Mouse (Mus musculus) heart, embryonic 15.5 days (tissue): ENCODE results near the gene Txnrd1. TPM values are rescaled to one million over a fixed set of nuclear protein-coding genes. Genes with fewer than 3 reads are reported as not detected.

ENCODE experiments used
- ATAC-seq: fragments of 200-750 bp; cut with Nextera tagmentation; replicated peaks from 2 replicates; pipeline ENCODE4 v1.8.0; 2017; ENCODE audit warnings: low read depth, moderate TSS enrichment; ENCODE audit not compliant: insufficient number of reproducible peaks, insufficient read depth, low FRiP score
- H3K27ac ChIP-seq: fragments of 300-500 bp; sonication (generic); 2 replicates; pipeline ENCODE4 v1.5.1; 2015; ENCODE audit warnings: mild to moderate bottlenecking, inconsistent platforms
- H3K27me3 ChIP-seq: fragments of 300-500 bp; sonication (generic); 2 replicates; pipeline ENCODE4 v1.6.1; 2015; ENCODE audit warnings: inconsistent platforms
- H3K36me3 ChIP-seq: fragments of 300-500 bp; sonication (generic); 2 replicates; pipeline ENCODE4 v1.6.1; 2015; ENCODE audit warnings: mild to moderate bottlenecking, inconsistent platforms
- H3K4me1 ChIP-seq: fragments of 300-500 bp; sonication (generic); replicated peaks from 2 replicates; pipeline ENCODE4 v1.6.1; 2015; ENCODE audit warnings: inconsistent platforms
- H3K4me2 ChIP-seq: fragments of 300-500 bp; sonication (generic); 2 replicates; pipeline ENCODE4 v1.6.1; 2015; ENCODE audit warnings: inconsistent platforms, mild to moderate bottlenecking, moderate library complexity
- H3K4me3 ChIP-seq: fragments of 300-500 bp; sonication (generic); 2 replicates; pipeline ENCODE4 v1.5.1; 2015; ENCODE audit warnings: mild to moderate bottlenecking, inconsistent platforms
- H3K9ac ChIP-seq: fragments of 300-500 bp; sonication (generic); 2 replicates; pipeline ENCODE4 v1.6.1; 2015; ENCODE audit warnings: mild to moderate bottlenecking, inconsistent platforms
- H3K9me3 ChIP-seq: fragments of 300-500 bp; sonication (generic); replicated peaks from 2 replicates; pipeline ENCODE4 v1.6.1; 2016; ENCODE audit warnings: inconsistent platforms
- WGBS: fragments of 180-500 bp; shearing (Covaris S2); methylation state at CpG from one replicate; pipeline ENCODE4 v1.1.7; 2015; ENCODE audit warnings: mixed read lengths; 5-methylcytosine and 5-hydroxymethylcytosine counted together
- polyA plus RNA-seq: library from polyadenylated mRNA; unstranded; fragments of >200 nt; fragmentation: Nextera tagmentation; extraction: Ambion mirVana; gene quantifications from 2 replicates; pipeline ENCODE4 v1.2.1, GENCODE M21; 2015

Txnrd1 gene
- polyA plus RNA-seq, 1 experiment from 2014 or later = 53.6 TPM

DNA sequence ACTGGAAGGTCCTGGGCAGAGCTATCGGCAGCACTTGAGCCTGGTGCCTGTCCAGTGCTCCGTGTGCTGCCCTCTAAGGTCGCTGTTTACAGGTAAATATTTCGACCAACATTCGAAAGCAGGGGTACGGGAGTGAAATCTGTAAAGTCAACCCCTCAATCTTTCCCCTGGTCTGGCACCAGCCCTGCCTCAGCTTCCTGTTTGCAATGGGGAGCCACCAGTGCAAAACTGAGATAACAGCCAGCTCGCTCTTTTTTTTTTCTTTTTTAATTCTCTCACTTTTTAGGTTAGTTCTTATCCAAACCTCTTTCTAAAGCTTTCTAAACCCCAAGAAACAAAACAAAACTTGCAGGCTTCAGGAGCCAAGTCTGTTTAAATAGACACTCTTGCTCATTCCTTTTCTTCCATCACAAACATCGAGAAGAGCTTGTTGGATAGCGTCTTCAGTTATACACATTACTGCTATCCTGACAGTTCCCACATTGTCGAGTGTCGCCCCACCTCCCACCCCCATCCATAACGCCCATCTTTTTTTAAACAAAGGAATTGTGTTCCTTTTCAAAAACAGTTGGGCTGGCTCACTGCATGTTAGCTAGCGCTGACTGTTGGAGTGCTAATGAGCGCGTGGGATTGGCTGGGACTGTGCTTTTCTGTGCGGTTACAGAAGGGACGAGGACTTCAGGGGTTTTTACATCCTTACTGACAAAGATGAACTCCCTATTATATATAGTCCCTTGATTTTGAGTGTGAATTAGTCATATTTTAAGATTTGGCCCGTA is 60.3 kb downstream of the Txnrd1 start:
- WGBS = 75% methylated on average over 18 of the region's 18 CpGs
- H3K36me3 ChIP-seq = peaks cover 49% of the 10 kb centered on the region
- H3K27ac ChIP-seq = no peak overlapping the region
- H3K9me3 ChIP-seq = no peaks in the 10 kb centered on the region
- no peak for ATAC-seq
- H3K9ac ChIP-seq = no peak overlapping the region
- no peak overlapping the region for H3K4me3 ChIP-seq
- no peaks in the 10 kb centered on the region for H3K27me3 ChIP-seq
- H3K4me2 ChIP-seq = no peak overlapping the region
- peaks cover 24% of the 10 kb centered on the region for H3K4me1 ChIP-seq

DNA sequence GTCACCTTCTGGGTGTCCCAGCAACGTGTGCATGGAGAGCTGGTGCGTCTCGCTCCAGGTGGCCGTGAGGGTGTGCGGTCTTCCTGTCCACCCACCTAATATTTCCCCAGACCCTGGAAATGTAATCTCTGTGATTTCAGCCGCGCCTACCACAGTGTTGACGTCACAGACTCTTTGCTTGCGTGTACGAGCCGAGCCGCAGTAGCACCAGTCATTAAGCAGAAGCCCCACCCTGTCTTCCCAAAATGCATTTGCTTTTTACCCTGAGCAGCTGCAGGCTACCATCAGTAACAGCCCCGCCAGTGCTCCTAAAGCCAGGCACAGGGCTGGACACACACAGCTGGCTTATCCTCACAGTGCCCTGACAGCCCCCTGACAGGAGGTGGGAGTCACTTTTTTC is 64.2 kb downstream of the Txnrd1 start:
- Histone ChIP-seq H3K4me3 (no peak overlapping the region), H3K4me2 (no peak overlapping the region), H3K27ac (no peak overlapping the region), H3K4me1 (peaks cover 21% of the 10 kb centered on the region), H3K9ac (no peak overlapping the region), H3K9me3 (no peaks in the 10 kb centered on the region), H3K36me3 (peaks cover 37% of the 10 kb centered on the region), H3K27me3 (no peaks in the 10 kb centered on the region)
- no peak for ATAC-seq
- 85% methylated on average over 13 of the region's 13 CpGs for WGBS

DNA sequence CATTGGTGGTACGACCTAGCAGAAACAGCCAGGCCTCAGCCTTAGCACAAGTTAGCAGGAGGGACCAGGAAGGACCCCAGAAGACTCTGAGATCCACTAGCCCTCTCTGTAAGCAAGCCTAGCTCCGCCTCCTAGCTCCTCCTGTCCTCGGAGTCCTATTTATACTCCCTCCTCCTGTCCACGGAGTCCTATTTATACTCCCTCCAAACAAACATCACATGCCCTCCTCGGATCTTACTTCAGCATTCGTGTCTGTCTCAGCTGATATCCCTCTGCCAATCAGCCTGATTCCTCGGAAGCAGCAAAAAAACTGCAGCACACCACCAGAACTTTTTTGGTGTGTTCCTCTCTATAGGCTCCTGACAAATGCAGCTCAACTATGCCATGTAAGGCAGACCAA is 65.1 kb downstream of the Txnrd1 start:
- peaks cover 31% of the 10 kb centered on the region for H3K36me3 ChIP-seq
- H3K9ac ChIP-seq = no peak overlapping the region
- peaks cover 27% of the 10 kb centered on the region for H3K4me1 ChIP-seq
- H3K9me3 ChIP-seq = no peaks in the 10 kb centered on the region
- H3K4me3 ChIP-seq = no peak overlapping the region
- peak; percentile 63 for ATAC-seq
- no peaks in the 10 kb centered on the region for H3K27me3 ChIP-seq
- WGBS = 32% methylated on average over 7 of the region's 7 CpGs
- H3K27ac ChIP-seq = peak overlapping the region; percentile 61
- 0 out of 2 replicates have a peak overlapping the region, but pooled peaks have one; percentile 33 for H3K4me2 ChIP-seq

DNA sequence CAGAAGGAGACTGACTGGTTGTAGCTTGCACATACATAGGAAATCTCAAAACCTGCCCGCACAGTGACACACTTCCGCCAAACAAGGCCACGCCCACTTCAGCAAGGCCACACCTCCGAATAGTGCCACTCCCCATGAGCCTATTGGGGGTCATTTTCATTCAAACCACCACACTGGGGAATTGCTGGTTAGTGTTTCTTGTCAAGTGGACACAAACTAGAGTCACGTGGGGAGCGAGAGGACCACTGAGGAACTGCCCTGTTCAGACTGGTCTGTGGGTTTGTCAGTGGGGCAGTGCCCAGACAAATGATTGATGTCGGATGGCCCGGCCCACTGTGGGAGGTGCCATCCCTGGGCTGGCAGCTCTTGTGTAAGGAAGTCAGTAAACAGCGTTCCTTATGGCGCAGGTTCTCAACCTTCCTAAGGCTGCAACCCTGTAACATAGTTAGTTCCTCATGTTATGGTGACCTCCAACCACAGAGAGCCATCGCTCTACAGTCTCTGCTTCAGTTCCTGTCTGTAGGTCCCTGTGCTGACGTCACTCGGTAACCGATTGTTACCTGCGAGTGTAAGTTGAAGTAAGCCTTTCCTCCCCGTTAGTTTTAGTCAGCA is 66.2 kb downstream of the Txnrd1 start:
- peaks cover 27% of the 10 kb centered on the region for H3K4me1 ChIP-seq
- ATAC-seq = no peak
- H3K4me3 ChIP-seq = no peak overlapping the region
- no peaks in the 10 kb centered on the region for H3K9me3 ChIP-seq
- no peak overlapping the region for H3K9ac ChIP-seq
- H3K4me2 ChIP-seq = 0 out of 2 replicates have a peak overlapping the region, but pooled peaks have one; percentile 5
- H3K27ac ChIP-seq = no peak overlapping the region
- no peaks in the 10 kb centered on the region for H3K27me3 ChIP-seq
- peaks cover 31% of the 10 kb centered on the region for H3K36me3 ChIP-seq
- 42% methylated on average over 16 of the region's 16 CpGs for WGBS

DNA sequence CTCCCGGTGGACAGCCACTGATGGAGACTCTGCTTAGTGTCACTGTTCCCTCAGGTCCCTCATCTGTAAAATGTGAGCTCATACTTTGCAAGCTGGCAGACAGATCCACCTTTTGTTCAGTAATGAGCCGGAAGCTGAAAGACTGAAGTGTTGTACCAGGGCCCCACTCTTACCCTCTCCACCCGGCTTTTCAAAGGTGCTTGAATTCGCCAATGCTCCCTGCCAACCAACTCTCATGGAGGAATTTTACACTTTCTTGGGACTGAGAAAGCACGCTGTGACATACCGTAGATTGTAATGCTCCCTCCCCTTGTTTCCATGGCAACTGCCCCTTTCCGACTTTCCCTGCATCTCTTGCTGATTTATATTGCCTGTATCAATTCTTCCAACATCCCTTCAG is 66.8 kb downstream of the Txnrd1 start:
- 35% methylated on average over 7 of the region's 7 CpGs for WGBS
- Histone ChIP-seq H3K4me3 (no peak overlapping the region), H3K36me3 (peaks cover 26% of the 10 kb centered on the region), H3K4me1 (peaks cover 27% of the 10 kb centered on the region), H3K9me3 (no peaks in the 10 kb centered on the region), H3K9ac (no peak overlapping the region), H3K27ac (no peak overlapping the region), H3K27me3 (no peaks in the 10 kb centered on the region), H3K4me2 (0 out of 2 replicates have a peak overlapping the region, but pooled peaks have one; percentile 5)
- ATAC-seq = no peak

DNA sequence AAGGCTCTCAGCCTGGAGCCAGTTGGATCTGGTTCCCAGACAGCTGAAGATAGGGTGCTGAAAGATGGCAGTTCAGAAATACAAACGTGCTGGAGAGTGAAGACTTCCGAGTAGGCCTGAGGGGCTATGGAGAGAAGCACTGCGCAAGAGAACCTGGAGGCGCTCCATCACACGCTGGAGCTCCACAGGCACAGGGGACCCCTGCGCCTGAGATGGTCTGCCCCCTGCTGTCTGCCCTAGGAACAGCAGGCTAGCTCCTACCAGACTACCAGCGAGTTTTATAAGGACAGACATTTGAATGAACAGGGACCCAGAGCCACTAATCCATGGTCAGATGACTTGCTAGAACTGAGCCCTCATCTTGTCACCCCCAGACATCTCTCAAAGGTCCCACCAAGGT is 67.7 kb downstream of the Txnrd1 start:
- peak; percentile 19; the same call in 1 of the 2 replicates for ATAC-seq
- no peak overlapping the region for H3K9ac ChIP-seq
- no peak overlapping the region for H3K4me2 ChIP-seq
- WGBS = 2% methylated on average over 7 of the region's 7 CpGs
- no peaks in the 10 kb centered on the region for H3K9me3 ChIP-seq
- H3K27ac ChIP-seq = no peak overlapping the region
- H3K27me3 ChIP-seq = no peaks in the 10 kb centered on the region; the same call in 1 of the 2 replicates
- H3K4me1 ChIP-seq = peaks cover 27% of the 10 kb centered on the region
- H3K4me3 ChIP-seq = no peak overlapping the region
- H3K36me3 ChIP-seq = peaks cover 18% of the 10 kb centered on the region

DNA sequence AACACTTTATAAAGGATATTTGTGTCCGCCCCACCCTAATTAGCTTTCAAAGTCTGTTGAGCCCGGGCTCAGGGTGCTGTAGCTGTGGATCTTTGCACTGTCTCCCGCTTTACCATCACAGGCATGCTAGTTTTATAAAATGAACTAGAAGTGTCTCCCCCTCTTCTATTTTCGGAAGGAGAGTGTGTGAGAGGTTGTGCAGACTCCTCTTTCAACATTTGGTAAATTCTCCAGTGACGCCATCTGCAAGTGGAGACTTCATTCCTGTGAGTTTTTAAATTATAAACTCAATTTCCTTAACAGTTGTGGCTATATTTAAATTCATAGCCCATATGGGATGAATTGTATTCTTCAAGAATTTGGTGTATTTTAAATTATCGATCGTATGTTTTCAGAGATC is 74.8 kb downstream of the Txnrd1 start:
- no peak overlapping the region; the same call in 1 of the 2 replicates for H3K4me2 ChIP-seq
- no peak overlapping the region for H3K4me3 ChIP-seq
- H3K36me3 ChIP-seq = no peaks in the 10 kb centered on the region
- no peak for ATAC-seq
- no peaks in the 10 kb centered on the region; the same call in 1 of the 2 replicates for H3K27me3 ChIP-seq
- 67% methylated on average over 7 of the region's 7 CpGs for WGBS
- no peaks in the 10 kb centered on the region for H3K9me3 ChIP-seq
- no peak overlapping the region for H3K27ac ChIP-seq
- peaks cover 4% of the 10 kb centered on the region; the same call in 1 of the 2 replicates for H3K4me1 ChIP-seq
- no peak overlapping the region for H3K9ac ChIP-seq

DNA sequence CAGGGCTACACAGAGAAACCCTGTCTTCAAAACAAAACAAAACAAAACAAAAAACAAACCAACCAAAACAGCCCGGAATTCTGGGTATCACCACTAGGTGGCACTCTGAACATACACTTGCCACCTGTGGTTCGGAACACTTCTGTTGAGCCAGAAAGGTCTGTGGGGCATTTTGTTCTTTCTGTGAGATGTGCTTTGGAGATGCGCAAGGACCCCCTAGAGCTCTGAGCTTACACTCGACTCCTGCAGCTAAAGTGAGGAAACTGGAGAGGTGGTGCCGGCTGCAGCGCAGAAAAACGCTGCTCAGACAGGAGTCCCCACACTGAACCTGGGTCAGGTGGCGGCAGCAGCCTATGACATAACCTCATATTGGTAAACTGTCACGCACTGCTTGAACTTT is 75.6 kb downstream of the Txnrd1 start:
- Histone ChIP-seq H3K9ac (no peak overlapping the region), H3K4me3 (peak overlapping the region; percentile 8; the same call in 1 of the 2 replicates), H3K27me3 (no peaks in the 10 kb centered on the region; the same call in 1 of the 2 replicates), H3K4me1 (peaks cover 4% of the 10 kb centered on the region; the same call in 1 of the 2 replicates), H3K27ac (no peak overlapping the region), H3K9me3 (no peaks in the 10 kb centered on the region), H3K4me2 (peak overlapping the region; percentile 44; the same call in 1 of the 2 replicates), H3K36me3 (no peaks in the 10 kb centered on the region)
- 0 out of 2 replicates have a peak, but pooled peaks have one; percentile 16 for ATAC-seq
- 17% methylated on average over 9 of the region's 9 CpGs for WGBS

DNA sequence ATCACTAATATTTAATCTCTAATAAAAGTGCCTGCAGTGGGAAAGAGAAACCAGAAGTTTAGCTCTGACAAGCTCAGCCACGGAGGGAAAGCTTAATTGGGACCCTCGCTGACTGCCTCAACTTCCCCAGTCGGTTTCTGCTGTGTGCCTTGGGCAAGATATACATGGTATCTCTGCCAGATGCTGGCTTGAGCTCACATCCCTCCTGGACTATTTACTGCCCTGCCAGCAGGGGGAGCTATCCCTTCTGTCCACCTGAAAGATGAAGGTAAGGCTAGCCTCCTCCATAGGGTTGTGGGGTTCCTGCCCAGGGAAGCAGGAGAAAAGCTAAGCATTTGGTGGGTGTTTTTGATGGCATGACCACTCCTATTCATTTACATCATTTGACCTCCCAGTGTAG is 76.4 kb downstream of the Txnrd1 start:
- Histone ChIP-seq H3K27me3 (no peaks in the 10 kb centered on the region; the same call in 1 of the 2 replicates), H3K4me2 (no peak overlapping the region), H3K27ac (no peak overlapping the region), H3K4me3 (no peak overlapping the region), H3K4me1 (peaks cover 4% of the 10 kb centered on the region; the same call in 1 of the 2 replicates), H3K36me3 (no peaks in the 10 kb centered on the region), H3K9me3 (no peaks in the 10 kb centered on the region), H3K9ac (no peak overlapping the region)
- WGBS = 76% methylated on average over 3 of the region's 3 CpGs
- ATAC-seq = no peak

DNA sequence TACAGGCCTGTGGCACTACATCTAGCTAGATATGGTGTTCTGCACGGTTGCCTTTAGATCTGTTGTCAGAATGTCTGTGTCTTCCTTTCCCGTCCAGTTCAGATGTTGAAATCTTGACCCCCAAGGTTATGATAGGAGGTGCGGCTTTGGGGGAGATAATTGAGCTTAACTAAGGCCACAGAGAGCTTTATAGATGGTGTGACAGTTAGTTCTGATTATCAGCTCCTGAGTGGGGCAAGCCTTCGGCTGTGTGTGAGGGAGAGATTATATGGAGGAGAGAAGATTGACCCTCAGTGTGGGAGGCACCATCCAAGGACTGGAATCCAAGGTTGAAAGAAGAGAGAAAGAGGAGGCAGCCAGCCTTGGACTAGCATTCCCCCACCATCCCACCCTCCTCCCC is 79.5 kb downstream of the Txnrd1 start:
- Histone ChIP-seq H3K9ac (no peak overlapping the region), H3K9me3 (no peaks in the 10 kb centered on the region), H3K36me3 (no peaks in the 10 kb centered on the region), H3K4me2 (no peak overlapping the region), H3K4me1 (peaks cover 4% of the 10 kb centered on the region; the same call in 1 of the 2 replicates), H3K27ac (no peak overlapping the region), H3K27me3 (no peaks in the 10 kb centered on the region), H3K4me3 (no peak overlapping the region)
- ATAC-seq = no peak
- 62% methylated on average over 4 of the region's 4 CpGs for whole genome bisulfite sequencing

DNA sequence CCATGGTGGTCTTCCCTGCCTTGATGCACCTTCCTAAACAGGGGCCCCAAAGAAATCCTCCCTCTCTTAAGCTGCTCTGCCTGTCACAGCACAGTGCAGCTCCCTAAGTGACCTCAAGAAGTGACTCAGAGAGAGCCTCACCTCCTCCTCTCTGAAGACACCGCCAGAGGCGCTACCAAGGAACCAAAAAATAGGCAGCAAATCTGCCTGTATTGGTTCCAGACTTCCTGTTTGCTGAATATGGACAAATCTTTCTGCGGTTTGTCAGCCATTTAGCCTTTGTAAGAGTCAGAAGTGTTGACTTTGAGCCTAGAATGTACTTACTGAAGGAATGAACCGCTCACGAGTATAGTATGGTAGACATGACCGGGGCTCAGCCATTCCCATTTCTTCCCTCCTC is 80.0 kb downstream of the Txnrd1 start:
- Histone ChIP-seq H3K4me3 (no peak overlapping the region), H3K27me3 (no peaks in the 10 kb centered on the region), H3K9ac (no peak overlapping the region), H3K36me3 (no peaks in the 10 kb centered on the region), H3K4me1 (peaks cover 4% of the 10 kb centered on the region; the same call in 1 of the 2 replicates), H3K9me3 (no peaks in the 10 kb centered on the region), H3K4me2 (no peak overlapping the region), H3K27ac (no peak overlapping the region)
- WGBS = 81% methylated on average over 6 of the region's 6 CpGs
- ATAC-seq = no peak
